Mouse (Mus musculus): ENCODE results near the gene Arhgap23. TPM values are rescaled to one million over a fixed set of nuclear protein-coding genes. Genes with fewer than 3 reads are reported as not detected.

The Arhgap23 gene
- polyA plus RNA-seq, 2 experiments, result 7.3 to 17.5 TPM

DNA sequence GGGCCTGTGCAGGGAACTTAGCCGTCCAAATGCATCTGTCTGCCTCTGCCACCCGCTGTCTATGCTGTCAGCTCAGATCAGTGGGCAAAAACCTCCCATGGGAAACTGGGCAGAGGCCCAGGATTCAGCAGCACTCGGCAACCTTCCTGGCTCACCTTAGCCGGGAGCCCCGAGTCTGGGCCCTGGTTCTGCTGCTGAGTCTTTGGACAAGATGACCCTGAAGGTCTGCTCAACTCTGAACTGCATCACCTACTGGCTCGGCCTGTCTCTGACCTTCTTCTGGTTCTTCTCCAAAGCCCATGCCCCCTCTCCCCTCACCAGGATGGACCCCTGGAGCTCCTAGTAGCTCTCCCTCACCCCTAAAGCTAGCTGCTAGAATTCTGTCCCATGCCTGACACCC is 30.3 kb downstream of the Arhgap23 start:
- Histone ChIP-seq H3K9me3 (ENCODE audit: control insufficient read depth, low read length) (no peaks in the 10 kb centered on the region), H3K4me1 (replicated peaks; ENCODE audit: control insufficient read depth in 2 of 2, insufficient read depth in 2 of 2, low read length in 1 of 2) (peaks cover 60 to 70% of the 10 kb centered on the region in 2 experiments), H3K9ac (replicated peaks) (peak overlapping the region; percentile 83), H3K27ac (peak overlapping the region; percentile 98), H3K4me3 (ENCODE audit: insufficient read depth in 1 of 2, low read depth in 2 of 2, low read length in 2 of 2) (peak overlapping the region; percentile 7 to 75), H3K27me3 (ENCODE audit: control insufficient read depth, insufficient read depth, low read length) (no peaks in the 10 kb centered on the region), H3K4me2 (ENCODE audit: low read depth) (peak overlapping the region; percentile 92), H3K36me3 (replicated peaks; ENCODE audit: control insufficient read depth, insufficient read depth, low read depth) (peaks cover 58% of the 10 kb centered on the region)
- no peak for DNase-seq (ENCODE audit: low read depth in 3 of 3, low spot score in 3 of 3)
- ATAC-seq (ENCODE audit: insufficient read depth), result no peak
- TF ChIP-seq EP300 (IDR thresholded peaks at IDR 0.05; ENCODE audit: low read depth), result no peak
- TF ChIP-seq CTCF (IDR thresholded peaks at IDR 0.05; ENCODE audit: low read depth), result no peak
- WGBS (ENCODE audit: insufficient replicate concordance), result 47% methylated on average over 6 of the region's 6 CpGs

- peak overlapping the region; percentile 92 for H3K4me2 ChIP-seq (ENCODE audit: low read depth)
- H3K9me3 ChIP-seq (ENCODE audit: control insufficient read depth, low read length), result no peaks in the 10 kb centered on the region
- peak overlapping the region; percentile 7 to 75 for H3K4me3 ChIP-seq (ENCODE audit: insufficient read depth in 1 of 2, low read depth in 2 of 2, low read length in 2 of 2)
- peak overlapping the region; percentile 98 for H3K27ac ChIP-seq
- peaks cover 60 to 70% of the 10 kb centered on the region in 2 experiments for H3K4me1 ChIP-seq (replicated peaks; ENCODE audit: control insufficient read depth in 2 of 2, insufficient read depth in 2 of 2, low read length in 1 of 2)
- ATAC-seq (ENCODE audit: insufficient read depth) (peak; percentile 88), DNase-seq (ENCODE audit: low read depth in 3 of 3, low spot score in 3 of 3) (peak; percentile 92 to 96 (median 95))
- H3K36me3 ChIP-seq (replicated peaks; ENCODE audit: control insufficient read depth, insufficient read depth, low read depth), result peaks cover 63% of the 10 kb centered on the region
- TF ChIP-seq CTCF (IDR thresholded peaks at IDR 0.05; ENCODE audit: low read depth) (no peak), EP300 (IDR thresholded peaks at IDR 0.05; ENCODE audit: low read depth) (peak; percentile 98)
- WGBS (ENCODE audit: insufficient replicate concordance), result 7% methylated on average over 4 of the region's 4 CpGs
- H3K27me3 ChIP-seq (ENCODE audit: control insufficient read depth, insufficient read depth, low read length), result no peaks in the 10 kb centered on the region
- peak overlapping the region; percentile 83 for H3K9ac ChIP-seq (replicated peaks)
These were observed 30.7 kb downstream of the Arhgap23 start for GRCm38 (mm10) chr11:97445999-97446511.

DNA sequence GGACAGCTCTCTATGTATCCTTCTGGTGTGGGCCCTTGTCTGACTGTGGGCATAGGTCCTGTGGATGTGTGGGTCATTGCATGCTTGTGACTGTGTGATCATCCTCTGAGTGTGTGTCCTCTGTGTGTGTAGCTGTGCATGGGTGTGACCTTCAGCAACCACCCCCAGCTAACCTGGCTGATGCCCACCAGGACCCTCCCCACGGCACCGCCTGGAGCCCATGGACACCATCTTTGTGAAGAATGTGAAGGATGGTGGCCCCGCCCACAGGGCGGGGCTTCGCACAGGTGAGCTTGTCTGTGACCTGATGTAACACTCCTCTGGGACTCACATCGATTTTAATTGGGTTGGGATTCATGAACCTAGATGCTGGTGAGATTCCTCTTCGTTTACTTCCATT is 32.6 kb downstream of the Arhgap23 start:
- 78% methylated on average over 7 of the region's 7 CpGs for WGBS (ENCODE audit: insufficient replicate concordance)
- peak overlapping the region; percentile 98 for H3K27ac ChIP-seq
- no peak overlapping the region for H3K9ac ChIP-seq (replicated peaks)
- no peak overlapping the region for H3K4me3 ChIP-seq (ENCODE audit: insufficient read depth in 1 of 2, low read depth in 2 of 2, low read length in 2 of 2)
- peaks cover 51 to 58% of the 10 kb centered on the region in 2 experiments for H3K4me1 ChIP-seq (replicated peaks; ENCODE audit: control insufficient read depth in 2 of 2, insufficient read depth in 2 of 2, low read length in 1 of 2)
- H3K4me2 ChIP-seq (ENCODE audit: low read depth), result peak overlapping the region; percentile 92; the same call in 1 of the 2 replicates
- no peaks in the 10 kb centered on the region for H3K27me3 ChIP-seq (ENCODE audit: control insufficient read depth, insufficient read depth, low read length)
- H3K9me3 ChIP-seq (ENCODE audit: control insufficient read depth, low read length), result no peaks in the 10 kb centered on the region
- TF ChIP-seq EP300 (IDR thresholded peaks at IDR 0.05; ENCODE audit: low read depth), result no peak
- TF ChIP-seq CTCF (IDR thresholded peaks at IDR 0.05; ENCODE audit: low read depth), result no peak
- H3K36me3 ChIP-seq (replicated peaks; ENCODE audit: control insufficient read depth, insufficient read depth, low read depth), result peaks cover 82% of the 10 kb centered on the region
- no peak for DNase-seq (ENCODE audit: low read depth in 3 of 3, low spot score in 3 of 3)
- ATAC-seq (ENCODE audit: insufficient read depth), result no peak

- H3K9me3 ChIP-seq (ENCODE audit: control insufficient read depth, low read length), result no peaks in the 10 kb centered on the region
- ATAC-seq (ENCODE audit: insufficient read depth), result no peak
- H3K9ac ChIP-seq (replicated peaks), result no peak overlapping the region; the same call in 1 of the 2 replicates
- TF ChIP-seq CTCF (IDR thresholded peaks at IDR 0.05; ENCODE audit: low read depth), result no peak
- no peak for TF ChIP-seq EP300 (IDR thresholded peaks at IDR 0.05; ENCODE audit: low read depth)
- H3K4me1 ChIP-seq (replicated peaks; ENCODE audit: control insufficient read depth in 2 of 2, insufficient read depth in 2 of 2, low read length in 1 of 2), result peaks cover 48 to 50% of the 10 kb centered on the region in 2 experiments
- no peak overlapping the region for H3K4me3 ChIP-seq (ENCODE audit: insufficient read depth in 1 of 2, low read depth in 2 of 2, low read length in 2 of 2)
- no peak for DNase-seq (ENCODE audit: low read depth in 3 of 3, low spot score in 3 of 3)
- H3K27me3 ChIP-seq (ENCODE audit: control insufficient read depth, insufficient read depth, low read length), result no peaks in the 10 kb centered on the region
- peak overlapping the region; percentile 29; the same call in 1 of the 2 replicates for H3K27ac ChIP-seq
- peaks cover 90% of the 10 kb centered on the region for H3K36me3 ChIP-seq (replicated peaks; ENCODE audit: control insufficient read depth, insufficient read depth, low read depth)
- H3K4me2 ChIP-seq (ENCODE audit: low read depth), result no peak overlapping the region
- 85% methylated on average over 11 of the region's 11 CpGs for WGBS (ENCODE audit: insufficient replicate concordance)
These were observed 33.5 kb downstream of the Arhgap23 start for GRCm38 (mm10) chr11:97448611-97449394.

DNA sequence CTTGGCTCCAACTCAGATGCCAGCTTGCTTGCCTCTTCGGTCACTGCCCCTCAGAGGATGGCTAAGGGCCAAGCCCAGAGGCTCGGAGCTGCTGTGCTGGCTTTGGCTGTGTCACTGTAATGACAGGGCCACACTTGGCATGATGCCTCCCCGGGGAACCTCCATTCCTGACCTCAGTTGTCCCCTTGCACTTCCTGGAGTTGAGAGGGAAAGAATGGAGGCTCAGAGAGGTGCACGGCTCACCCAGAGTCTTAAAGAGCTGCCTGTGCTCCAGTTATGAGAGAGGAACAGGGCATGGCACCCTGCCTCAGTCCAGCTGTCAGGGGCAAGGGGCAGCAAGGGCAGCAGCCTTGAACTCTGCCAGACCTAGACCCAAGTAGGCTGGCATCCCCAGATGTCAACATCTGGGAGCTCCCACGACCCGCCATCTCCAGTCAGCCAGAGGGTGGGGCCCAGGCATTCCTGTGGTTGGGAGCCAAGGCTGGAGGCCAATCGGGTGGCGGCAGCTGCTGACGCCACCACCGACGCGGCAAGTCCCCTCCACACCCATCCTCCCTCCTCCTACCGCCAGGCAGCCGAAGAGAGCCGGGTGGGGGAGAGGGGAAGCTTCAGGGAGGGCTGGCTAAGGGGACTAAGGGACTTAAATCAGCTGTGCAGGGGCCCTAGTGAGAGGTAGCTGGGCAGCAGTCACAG is 34.4 kb downstream of the Arhgap23 start:
- Histone ChIP-seq H3K4me1 (replicated peaks; ENCODE audit: control insufficient read depth in 2 of 2, insufficient read depth in 2 of 2, low read length in 1 of 2) (peaks cover 39 to 40% of the 10 kb centered on the region in 2 experiments), H3K4me3 (ENCODE audit: insufficient read depth in 1 of 2, low read depth in 2 of 2, low read length in 2 of 2) (no peak overlapping the region), H3K27me3 (ENCODE audit: control insufficient read depth, insufficient read depth, low read length) (no peaks in the 10 kb centered on the region), H3K9me3 (ENCODE audit: control insufficient read depth, low read length) (no peaks in the 10 kb centered on the region), H3K27ac (peak overlapping the region; percentile 29), H3K9ac (replicated peaks) (peak overlapping the region; percentile 39), H3K36me3 (replicated peaks; ENCODE audit: control insufficient read depth, insufficient read depth, low read depth) (peaks cover 89% of the 10 kb centered on the region), H3K4me2 (ENCODE audit: low read depth) (peak overlapping the region; percentile 42)
- ATAC-seq (ENCODE audit: insufficient read depth) (no peak), DNase-seq (ENCODE audit: low read depth in 3 of 3, low spot score in 3 of 3) (no peak)
- 0 out of 2 replicates have a peak, but pooled peaks have one; percentile 2 for TF ChIP-seq CTCF (IDR thresholded peaks at IDR 0.05; ENCODE audit: low read depth)
- no peak for TF ChIP-seq EP300 (IDR thresholded peaks at IDR 0.05; ENCODE audit: low read depth)
- WGBS (ENCODE audit: insufficient replicate concordance), result 39% methylated on average over 15 of the region's 15 CpGs
